Mouse (Mus musculus) frontal cortex, postnatal 25 days (tissue): ENCODE data around the gene Slc44a2.

ENCODE experiments used
- DNase-seq, 2 experiments: peaks; one replicate each; pipeline ENCODE4 v3.0.0; 2022; ENCODE audit warnings: low spot score in 2 of 2

Slc44a2 gene

GRCm38 (mm10) chr9:21380868-21381267 lies 60.4 kb downstream of the Slc44a2 start:
- DNase-seq: no peak

GRCm38 (mm10) chr9:21383966-21384365 lies 63.5 kb downstream of the Slc44a2 start:
- DNase-seq: no peak

- DNase-seq: no peak
Measured at GRCm38 (mm10) chr9:21392646-21393175, 72.2 kb downstream of the Slc44a2 start.

GRCm38 (mm10) chr9:21395692-21396091 lies 75.2 kb downstream of the Slc44a2 start:
- DNase-seq: no peak

- no peak for DNase-seq
Measured at GRCm38 (mm10) chr9:21397170-21397569, 76.7 kb downstream of the Slc44a2 start.

- no peak for DNase-seq
Measured at GRCm38 (mm10) chr9:21401042-21401441, 80.5 kb downstream of the Slc44a2 start.

- DNase-seq: no peak
Measured at GRCm38 (mm10) chr9:21402764-21403253, 82.3 kb downstream of the Slc44a2 start.

GRCm38 (mm10) chr9:21403745-21404144 lies 83.2 kb downstream of the Slc44a2 start:
- no peak for DNase-seq
